Mouse (Mus musculus) liver, adult 2 months (tissue): ENCODE results near the gene Zfp800.

Experiments used
- CTCF ChIP-seq: fragments of 200-500 bp; IDR thresholded peaks from 2 replicates; pipeline ENCODE4 v1.5.1; 2011; ENCODE audit warnings: low read depth, low read length, control low read depth
- POLR2A ChIP-seq: fragments of 200-500 bp; IDR thresholded peaks from 2 replicates; pipeline ENCODE4 v1.6.1; 2011; ENCODE audit warnings: low read length, control low read depth; ENCODE audit not compliant: insufficient read depth; ENCODE audit errors: extremely low read depth

DNA sequence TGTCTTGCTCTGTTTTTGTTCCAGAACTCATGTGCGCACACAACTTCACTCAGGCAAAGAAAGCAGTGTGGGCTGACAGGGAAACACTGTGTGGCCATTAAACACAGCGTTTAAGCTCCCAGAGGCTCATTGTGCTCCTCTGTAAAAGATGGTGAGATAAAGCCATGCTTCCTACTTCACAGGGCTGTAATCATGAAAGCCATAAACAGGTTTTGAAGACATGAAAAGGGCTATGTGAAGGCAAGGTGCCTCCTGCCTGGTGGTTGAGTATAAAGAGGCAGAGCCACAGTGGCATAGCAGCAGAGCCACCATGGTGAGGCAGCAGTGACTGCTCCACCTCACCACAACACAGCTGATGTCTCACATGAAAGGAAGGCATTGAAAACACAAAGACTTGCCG, 46.7 kb downstream of the Zfp800 start:
- TF ChIP-seq CTCF (no peak), POLR2A (no peak)
